Mouse (Mus musculus) kidney, adult 2 months (tissue): Measurements from ENCODE around the gene 1700049E17Rik2. TPM values are rescaled to one million over a fixed set of nuclear protein-coding genes. Genes with fewer than 3 reads are reported as not detected.
A peak's percentile ranks its signal among the peaks of the same experiment; 100 is the strongest.
"Not testable (repeated sequence)": the region's sequence is repeated elsewhere in the genome, so short reads cannot be mapped to it uniquely, and the experiment has no call there.

Experiments
- DNase-seq: peaks from one replicate; pipeline ENCODE4 v3.0.0; 2021
- H3K27ac ChIP-seq: fragments of 200-500 bp; 2 replicates; pipeline ENCODE4 v1.5.1; 2012; ENCODE audit warnings: low read depth, low read length, control low read depth, inconsistent platforms; ENCODE audit not compliant: insufficient read depth
- H3K27me3 ChIP-seq: fragments of 200-500 bp; replicated peaks from 2 replicates; pipeline ENCODE4 v1.6.1; 2012; ENCODE audit warnings: mild to moderate bottlenecking, moderate library complexity, low read length, inconsistent platforms; ENCODE audit not compliant: control insufficient read depth, insufficient read depth
- H3K36me3 ChIP-seq: fragments of 200-500 bp; 2 replicates; pipeline ENCODE4 v1.6.1; 2012; ENCODE audit warnings: mild to moderate bottlenecking, moderate library complexity, low read length, inconsistent platforms; ENCODE audit not compliant: control insufficient read depth, insufficient read depth
- H3K4me1 ChIP-seq: fragments of 200-500 bp; 2 replicates; pipeline ENCODE4 v1.6.1; 2011; ENCODE audit warnings: low read length; ENCODE audit not compliant: control insufficient read depth, insufficient read depth
- H3K4me3 ChIP-seq: fragments of 200-500 bp; 2 replicates; pipeline ENCODE4 v1.5.1; 2011; ENCODE audit warnings: mild to moderate bottlenecking, low read depth, low read length, control low read depth; ENCODE audit not compliant: insufficient read depth
- WGBS: fragments of 180-500 bp; shearing (Covaris S2); methylation state at CpG from one replicate; pipeline ENCODE4 v1.1.7; 2018; 5-methylcytosine and 5-hydroxymethylcytosine counted together
- polyA plus RNA-seq: library from polyadenylated mRNA; depleted of rRNA; stranded (reverse); fragments of >200 nt; gene quantifications from 2 replicates; pipeline ENCODE4 v1.2.3, GENCODE M21; 2012; rRNA removed

Gene 1700049E17Rik2
- polyA plus RNA-seq: not detected in 2 replicates

DNA sequence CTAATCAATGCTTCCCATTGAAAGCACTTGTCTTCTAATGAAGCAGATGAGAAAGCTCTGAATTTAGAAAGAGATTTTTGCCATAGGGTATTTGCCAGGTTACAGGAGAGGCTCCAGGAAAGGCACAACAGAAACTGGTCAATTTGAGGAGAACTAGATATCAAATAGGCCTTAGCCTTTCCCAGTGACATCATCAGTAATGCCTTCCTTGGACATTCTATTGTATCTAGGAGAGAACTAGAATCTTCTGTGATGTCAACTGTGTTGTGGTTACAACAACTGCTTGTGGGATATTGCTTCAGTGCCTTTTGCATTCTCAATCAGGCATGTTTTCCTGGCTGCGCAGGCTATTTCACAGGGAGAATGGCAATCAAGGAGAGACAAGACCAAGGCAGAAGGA, at the start of gene 1700049E17Rik2:
TSS of gene 1700049E17Rik2 (plus strand) at position 301 of the 400 bp plus-strand sequence.
- no CpG with 5 or more reads among the region's 1 CpGs for WGBS
- H3K36me3 ChIP-seq, H3K4me3 ChIP-seq, DNase-seq, H3K4me1 ChIP-seq, H3K27ac ChIP-seq, H3K27me3 ChIP-seq: not testable (repeated sequence)

DNA sequence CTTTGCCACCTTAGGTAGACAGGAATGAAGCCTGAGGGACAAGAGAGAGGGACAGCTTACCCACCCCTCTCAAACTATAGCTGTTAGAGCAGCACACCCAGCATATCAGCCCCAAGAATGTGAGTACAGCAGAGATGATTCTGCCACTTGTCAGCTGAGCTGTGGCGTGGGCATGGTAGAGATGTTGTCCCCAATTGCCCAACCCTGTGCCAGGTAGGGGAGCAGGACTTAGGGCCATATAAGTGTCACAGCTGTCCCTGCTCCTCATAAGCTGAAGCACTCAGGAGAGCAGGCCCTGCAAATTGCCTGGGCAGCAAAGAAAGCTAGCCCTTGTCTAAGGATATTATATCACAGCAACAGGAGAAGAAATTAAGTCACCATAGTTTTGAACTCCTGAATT, 48.3 kb upstream of the 1700049E17Rik2 start:
- H3K27ac ChIP-seq, H3K36me3 ChIP-seq, H3K4me1 ChIP-seq, DNase-seq, H3K4me3 ChIP-seq, H3K27me3 ChIP-seq: not testable (repeated sequence)
- WGBS: 68% methylated on average over 1 of the region's 1 CpGs

DNA sequence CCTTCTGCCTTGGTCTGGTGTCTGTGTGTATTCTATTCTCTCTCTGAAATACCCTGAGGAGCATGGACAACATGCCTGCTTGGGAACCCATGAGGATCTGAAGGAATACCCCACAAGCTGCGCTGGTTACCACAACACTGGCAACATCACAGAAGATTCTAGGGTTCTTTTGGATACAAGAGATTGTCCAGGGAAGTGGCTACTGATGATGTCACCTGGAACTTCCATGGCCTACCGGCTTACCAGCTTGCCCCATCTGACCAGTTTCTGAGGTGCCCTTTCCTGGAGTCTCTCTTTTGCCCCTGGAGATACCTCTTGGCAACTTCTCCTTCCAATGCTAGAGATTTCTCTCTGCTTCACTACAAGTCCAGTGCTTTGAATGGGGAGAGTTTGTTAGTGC, 17.5 kb upstream of the 1700049E17Rik2 start, which contains the start of gene Gm7970:
TSS of gene Gm7970 (minus strand) at position 101 of the 400 bp plus-strand sequence.
- no CpG with 5 or more reads among the region's 2 CpGs for WGBS

DNA sequence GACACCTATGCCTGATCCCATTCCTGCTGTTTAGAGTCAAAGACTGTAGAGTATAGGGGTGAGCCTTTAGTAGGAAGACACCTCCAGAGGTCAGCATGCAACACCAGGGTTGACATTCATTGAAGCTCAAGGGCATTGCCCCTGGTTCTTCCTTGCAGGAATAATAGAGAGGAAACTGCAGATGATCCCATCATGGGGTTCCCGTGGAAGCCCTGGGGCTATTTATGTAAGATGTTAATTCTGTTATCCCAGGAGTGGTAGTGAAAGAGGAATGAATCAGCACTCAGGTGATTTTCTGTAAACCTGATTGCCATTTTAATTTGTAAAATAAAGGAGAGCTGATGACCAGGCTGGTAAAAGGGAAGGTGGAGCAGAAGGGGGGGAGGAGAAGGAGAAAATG, 13.3 kb downstream of the 1700049E17Rik2 start:
- 78% methylated on average over 1 of the region's 1 CpGs for WGBS
- not testable (repeated sequence) for H3K27me3 ChIP-seq

More for the DNA sequence above, 17.5 kb upstream of the 1700049E17Rik2 start, which contains the start of gene Gm7970:
- not testable (repeated sequence) for H3K4me3 ChIP-seq, H3K27ac ChIP-seq, H3K27me3 ChIP-seq, H3K36me3 ChIP-seq, H3K4me1 ChIP-seq, DNase-seq

DNA sequence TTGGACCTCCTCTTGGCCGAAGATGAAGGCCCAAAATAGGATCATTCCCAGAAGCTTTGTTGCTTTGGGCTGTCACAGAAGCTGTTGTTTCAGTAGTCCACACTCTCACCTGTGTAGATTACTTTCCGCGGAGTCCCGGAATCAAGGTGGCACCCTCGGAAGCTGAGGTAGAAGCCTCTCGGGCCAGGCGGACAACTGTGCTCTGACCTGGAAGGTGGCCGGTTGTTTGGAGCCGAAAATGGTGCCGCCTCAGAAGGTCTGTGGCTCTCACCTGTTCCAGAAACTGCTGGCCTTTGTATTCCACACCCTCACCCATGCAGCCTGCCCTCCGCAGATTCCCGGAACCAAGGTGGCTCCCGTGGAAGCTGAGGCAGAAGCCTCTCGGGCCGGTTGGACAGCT, 27.9 kb downstream of the 1700049E17Rik2 start:
- not testable (repeated sequence) for H3K36me3 ChIP-seq, H3K4me3 ChIP-seq, DNase-seq, H3K4me1 ChIP-seq, H3K27ac ChIP-seq, H3K27me3 ChIP-seq
- WGBS: 93% methylated on average over 15 of the region's 15 CpGs

More for the DNA sequence above, 13.3 kb downstream of the 1700049E17Rik2 start:
- not testable (repeated sequence) for DNase-seq, H3K36me3 ChIP-seq, H3K27ac ChIP-seq, H3K4me1 ChIP-seq, H3K4me3 ChIP-seq

DNA sequence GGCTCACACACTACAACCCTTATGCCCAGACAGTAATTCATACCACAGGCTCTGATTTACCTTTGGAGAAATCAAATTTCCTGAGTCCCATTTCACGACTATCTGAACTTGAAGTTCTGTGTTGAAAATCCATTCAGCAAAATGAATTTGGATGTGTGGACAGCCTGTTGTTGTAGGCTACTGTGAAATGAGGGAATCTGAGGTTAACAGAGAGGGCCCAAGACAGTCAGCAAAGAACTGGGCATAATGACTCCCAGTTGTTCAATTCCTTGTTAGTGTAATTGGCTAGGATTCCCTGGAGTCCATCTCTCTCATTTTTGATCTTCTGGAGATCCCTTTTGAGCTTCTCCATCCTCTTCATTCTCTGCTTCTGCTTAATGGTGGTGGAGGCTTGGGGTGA, 37.7 kb downstream of the 1700049E17Rik2 start:
- H3K27ac ChIP-seq, H3K4me1 ChIP-seq, H3K4me3 ChIP-seq, H3K36me3 ChIP-seq, H3K27me3 ChIP-seq: not testable (repeated sequence)
- DNase-seq: peak; percentile 18
- WGBS: 69% methylated on average over 1 of the region's 1 CpGs

DNA sequence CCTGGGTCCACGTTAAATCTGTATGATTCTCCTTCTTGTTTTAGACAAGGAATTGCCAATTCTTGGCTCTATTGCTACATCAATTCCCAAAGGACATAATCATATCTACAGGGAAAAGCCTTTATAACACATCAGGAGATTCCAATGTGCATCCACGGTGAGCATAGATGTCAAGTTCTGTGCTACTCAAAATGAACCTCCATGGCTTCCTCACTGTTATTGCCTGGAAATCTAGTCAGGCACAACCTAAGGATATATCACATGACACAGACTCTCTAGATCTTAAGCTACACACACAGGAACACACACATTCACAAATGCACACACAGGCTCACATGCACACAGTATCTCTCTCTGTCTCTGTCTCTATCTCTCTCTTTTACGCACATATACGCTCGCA, 49.5 kb downstream of the 1700049E17Rik2 start:
- WGBS: 92% methylated on average over 5 of the region's 5 CpGs
- H3K4me3 ChIP-seq, DNase-seq: not testable (repeated sequence)

DNA sequence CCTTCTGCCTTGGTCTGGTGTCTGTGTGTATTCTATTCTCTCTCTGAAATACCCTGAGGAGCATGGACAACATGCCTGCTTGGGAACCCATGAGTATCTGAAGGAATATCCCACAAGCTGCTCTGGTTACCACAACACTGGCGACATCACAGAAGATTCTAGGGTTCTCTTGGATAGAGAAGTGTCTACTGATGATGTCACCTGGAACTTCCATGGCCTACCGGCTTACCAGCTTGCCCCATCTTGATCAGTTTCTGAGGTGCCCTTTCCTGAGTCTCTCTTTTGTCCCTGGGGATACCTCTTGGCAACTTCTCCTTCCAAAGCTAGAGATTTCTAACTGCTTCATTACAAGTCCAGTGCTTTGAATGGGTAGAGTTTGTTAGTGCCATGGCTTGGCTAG, 51.5 kb downstream of the 1700049E17Rik2 start, which contains the start of gene Gm3072:
TSS of gene Gm3072 (minus strand) at position 101 of the 400 bp plus-strand sequence.
- not testable (repeated sequence) for H3K4me3 ChIP-seq, H3K27ac ChIP-seq, H3K36me3 ChIP-seq, H3K27me3 ChIP-seq, DNase-seq, H3K4me1 ChIP-seq
- WGBS: 62% methylated on average over 1 of the region's 2 CpGs

More for the DNA sequence above, 49.5 kb downstream of the 1700049E17Rik2 start:
- not testable (repeated sequence) for H3K4me1 ChIP-seq, H3K27ac ChIP-seq, H3K36me3 ChIP-seq, H3K27me3 ChIP-seq

DNA sequence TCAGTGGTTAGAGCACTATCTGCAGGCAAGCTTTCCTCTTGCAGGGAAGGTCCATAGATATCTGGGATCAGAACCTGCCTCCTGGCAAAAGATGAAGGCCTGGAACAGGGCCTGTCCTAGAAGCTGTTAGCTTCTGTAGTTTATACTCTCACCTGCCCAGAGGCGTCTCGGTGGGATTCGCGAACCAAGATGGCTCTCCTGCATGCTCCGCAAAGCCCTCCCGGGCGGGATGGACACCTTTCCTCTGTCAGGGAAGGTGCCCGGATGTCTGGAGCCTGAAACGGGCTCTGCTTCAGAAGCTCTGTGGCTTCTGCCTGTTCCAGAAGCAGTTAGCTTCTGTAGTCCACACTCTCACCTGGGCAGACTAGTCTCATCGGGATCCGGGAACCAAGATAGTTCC, 57.1 kb downstream of the 1700049E17Rik2 start:
- H3K4me3 ChIP-seq, H3K27me3 ChIP-seq, H3K36me3 ChIP-seq, H3K27ac ChIP-seq, DNase-seq, H3K4me1 ChIP-seq: not testable (repeated sequence)
- 94% methylated on average over 10 of the region's 11 CpGs for WGBS

Other genes with a start within 250 kb of the 1700049E17Rik2 start
- not detected in 2 replicates for gene Gm5798, start 224.6 kb upstream of the 1700049E17Rik2 start, polyA plus RNA-seq
- not detected in 2 replicates for gene Gm7945, start 186.8 kb upstream of the 1700049E17Rik2 start, polyA plus RNA-seq
- not detected in 2 replicates for gene Gm6482, start 164.9 kb upstream of the 1700049E17Rik2 start, polyA plus RNA-seq
- gene Gm7954, start 119.7 kb upstream of the 1700049E17Rik2 start, polyA plus RNA-seq: not detected in 2 replicates
- not detected in 2 replicates for gene Gm3486, start 83.7 kb upstream of the 1700049E17Rik2 start, polyA plus RNA-seq
- not detected in 2 replicates for gene Gm7970, start 17.6 kb upstream of the 1700049E17Rik2 start, polyA plus RNA-seq
- not detected in 2 replicates for gene Gm3072, start 51.4 kb downstream of the 1700049E17Rik2 start, polyA plus RNA-seq
- gene Gm3676, start 73.3 kb downstream of the 1700049E17Rik2 start, polyA plus RNA-seq: not detected in 2 replicates
- gene Gm8068, start 128.7 kb downstream of the 1700049E17Rik2 start, polyA plus RNA-seq: not detected in 2 replicates
- not detected in 2 replicates for gene Gm7929, start 177.4 kb downstream of the 1700049E17Rik2 start, polyA plus RNA-seq
- not detected in 2 replicates for gene Gm47189, start 199.2 kb downstream of the 1700049E17Rik2 start, polyA plus RNA-seq